Mouse (Mus musculus): ENCODE data around the gene Tmem181a. TPM values are rescaled to one million over a fixed set of nuclear protein-coding genes. Genes with fewer than 3 reads are reported as not detected.
A peak's percentile ranks its signal among the peaks of the same experiment; 100 is the strongest.
"Not testable (repeated sequence)": the region's sequence is repeated elsewhere in the genome, so short reads cannot be mapped to it uniquely, and the experiment has no call there.

The Tmem181a gene
- polyA plus RNA-seq, 1 experiment from 2014 or later: 20.3 TPM

DNA sequence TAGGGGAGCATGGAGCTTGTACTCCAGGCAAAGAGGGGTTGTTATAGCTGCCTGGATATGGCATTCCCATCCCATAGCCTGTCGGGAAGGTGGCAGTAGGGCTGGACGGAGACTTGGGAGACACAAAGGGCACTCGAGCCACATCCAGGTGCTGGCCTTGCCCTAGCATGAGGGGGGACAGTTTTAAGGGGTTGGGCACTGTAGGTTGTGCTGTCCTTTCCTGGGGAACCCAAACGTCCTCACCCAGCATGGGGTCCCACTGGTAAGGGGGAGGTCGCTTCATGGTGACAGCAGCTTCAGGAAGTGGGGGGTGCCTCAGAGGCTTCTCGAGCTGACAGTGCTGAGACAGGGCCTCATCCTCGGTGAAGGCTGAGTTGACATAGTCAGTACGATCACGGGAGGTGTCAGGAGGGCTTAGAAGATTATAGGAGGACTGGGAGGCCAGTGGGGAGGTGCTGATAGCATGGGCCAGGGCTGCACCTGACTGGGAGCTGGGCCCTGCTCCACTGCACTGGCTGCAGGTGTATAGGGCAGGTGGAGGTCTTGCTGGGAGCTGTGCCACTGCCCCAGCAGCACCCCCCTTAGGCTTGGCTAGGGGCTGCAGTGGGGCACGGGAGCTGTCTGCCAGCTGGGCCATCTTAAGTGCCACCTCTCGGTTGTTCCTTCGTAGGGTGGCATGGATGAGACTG is 86.1 kb downstream of the Tmem181a start:
- not testable (repeated sequence) for H3K36me3 ChIP-seq, H3K4me2 ChIP-seq, H3K9ac ChIP-seq, H3K4me3 ChIP-seq, H3K27me3 ChIP-seq, H3K9me3 ChIP-seq, H3K27ac ChIP-seq, H3K4me1 ChIP-seq
- no CpG with 5 or more reads among the region's 12 CpGs for WGBS
- ATAC-seq (ENCODE audit: insufficient number of reproducible peaks, insufficient read depth, low FRiP score, low TSS enrichment, low read depth): peak; percentile 52

DNA sequence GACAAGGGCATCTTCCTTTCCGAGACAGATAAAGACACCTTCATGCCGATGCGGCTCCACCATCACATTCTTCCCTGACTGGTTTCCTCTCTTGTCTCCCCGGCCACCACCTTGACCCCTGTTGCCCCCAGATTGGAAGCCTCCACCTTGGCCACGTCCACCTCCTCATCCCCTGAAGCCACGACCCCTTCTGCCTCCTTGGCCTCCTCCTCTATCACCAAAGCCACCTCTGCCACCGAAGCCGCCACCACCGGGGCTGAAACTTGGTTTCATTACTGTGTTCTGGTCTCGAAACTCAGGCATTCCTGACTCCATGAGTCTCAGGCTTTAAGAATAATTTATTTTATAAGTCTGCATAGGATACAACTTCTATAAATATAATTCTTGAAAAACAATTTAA is 98.6 kb downstream of the Tmem181a start:
- not testable (repeated sequence) for H3K27me3 ChIP-seq; ATAC-seq (ENCODE audit: insufficient number of reproducible peaks, insufficient read depth, low FRiP score, low TSS enrichment, low read depth); H3K27ac ChIP-seq; H3K9me3 ChIP-seq; H3K4me1 ChIP-seq; H3K4me3 ChIP-seq; H3K9ac ChIP-seq; H3K36me3 ChIP-seq; H3K4me2 ChIP-seq
- WGBS: 80% methylated on average over 10 of the region's 10 CpGs

Other genes with a start within 250 kb of the Tmem181a start
- 6.2 and 6.8 TPM in 2 replicates for gene Serac1, start 177.1 kb upstream of the Tmem181a start, polyA plus RNA-seq (2015; fragmentation: Nextera tagmentation; extraction: Ambion mirVana)
- gene Gtf2h5, start 177.1 kb upstream of the Tmem181a start, polyA plus RNA-seq (2015; fragmentation: Nextera tagmentation; extraction: Ambion mirVana): 186 and 198 TPM in 2 replicates
- gene Tulp4, start 150.4 kb upstream of the Tmem181a start, polyA plus RNA-seq (2015; fragmentation: Nextera tagmentation; extraction: Ambion mirVana): 116 and 141 TPM in 2 replicates
- 20.0 and 21.1 TPM in 2 replicates for gene Dynlt1a, start 60.6 kb downstream of the Tmem181a start, polyA plus RNA-seq (2015; fragmentation: Nextera tagmentation; extraction: Ambion mirVana)
- gene Dynlt1b, start 173.3 kb downstream of the Tmem181a start, polyA plus RNA-seq (2015; fragmentation: Nextera tagmentation; extraction: Ambion mirVana): 511 and 514 TPM in 2 replicates

All from embryonic facial prominence, embryonic 13.5 days (tissue).